9 mouse cellular contexts compared by ENCODE assay signal in the genomic region with DNA sequence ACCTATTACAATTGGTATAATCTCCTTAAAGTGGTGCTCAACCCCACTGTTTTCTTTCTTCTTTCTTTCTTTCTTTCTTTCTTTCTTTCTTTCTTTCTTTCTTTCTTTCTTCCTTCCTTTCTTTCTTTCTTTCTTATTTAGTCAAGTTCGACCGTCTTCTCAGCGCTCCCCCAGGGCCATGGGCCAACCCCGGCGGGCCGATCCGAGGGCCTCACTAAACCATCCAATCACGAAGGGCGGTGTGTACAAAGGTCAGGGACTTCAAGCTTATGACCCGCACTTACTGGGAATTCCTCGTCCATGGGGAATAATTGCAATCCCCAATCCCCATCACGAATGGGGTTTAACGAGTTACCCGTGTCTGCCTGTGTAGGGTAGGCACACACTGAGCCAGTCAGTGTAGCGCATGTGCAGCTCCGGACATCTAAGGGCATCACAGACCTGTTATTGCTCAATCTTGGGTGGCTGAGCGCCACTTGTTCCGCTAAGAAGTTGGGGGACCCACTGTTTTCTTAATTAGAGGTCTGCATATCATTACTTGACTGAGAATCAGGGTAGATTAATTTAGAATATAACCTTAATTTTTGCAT. TPM values are rescaled to one million over a fixed set of nuclear protein-coding genes. Genes with fewer than 3 reads are reported as not detected.
DNase-seq lines count a peak whose midpoint lies in the region; ATAC-seq lines count a peak whose summit lies in the region.
"Had no signal": no experiment of that assay in that cellular context is flagged by ENCODE, and none has a peak within 500 bp of the region (broad histone marks: within the 10 kb centered on the region; RNA-seq: fewer than 3 reads in every experiment).

No protein-coding gene starts in this region.

- H3K4me3 ChIP-seq in kidney, embryonic 15.5 days (replicated peaks), result no peak overlapping the region

- H3K4me2 ChIP-seq in kidney, embryonic 15.5 days, result no peak overlapping the region

- H3K4me1 ChIP-seq in kidney, embryonic 15.5 days, result no peaks in the 10 kb centered on the region

- no peaks in the 10 kb centered on the region for H3K36me3 ChIP-seq in kidney, embryonic 15.5 days

- DNase-seq in B cell, adult 2 months, result peak; percentile 67 to 79
- DNase-seq in MN1 (ENCODE audit: low spot score), result peak; percentile 83
- DNase-seq in cerebellum, postnatal 36 days, result peak; percentile 48 to 76
- DNase-seq in gastrocnemius, postnatal 25 days, result peak; percentile 15
- DNase-seq in lung, postnatal 14 days, result peak; percentile 63
- DNase-seq in retina, postnatal 7 days (ENCODE audit: low read depth, low spot score), result peak; percentile 70
- DNase-seq in urinary bladder, postnatal 36 days (ENCODE audit: low spot score in 2 of 2), result peak; percentile 9 to 13

- ATAC-seq in kidney, embryonic 15.5 days (replicated peaks; ENCODE audit: low FRiP score), result peak; percentile 100

- no peaks in the 10 kb centered on the region for H3K9me3 ChIP-seq in kidney, embryonic 15.5 days (replicated peaks)

- H3K9ac ChIP-seq in kidney, embryonic 15.5 days, result no peak overlapping the region

- H3K27ac ChIP-seq in kidney, embryonic 15.5 days, result no peak overlapping the region

- H3K27me3 ChIP-seq in kidney, embryonic 15.5 days, result no peaks in the 10 kb centered on the region

- WGBS in kidney, embryonic 15.5 days, result 64% methylated on average over 18 of the region's 18 CpGs

RNA-seq across cellular contexts. Expression of a gene that starts 5.6 kb away (rescaled TPM):
- not detected for total RNA-seq in gastrocnemius, postnatal 25 days (2021)
- not detected in 2 replicates for polyA plus RNA-seq in kidney, embryonic 15.5 days (2015; fragmentation: Nextera tagmentation; extraction: Ambion mirVana)
- total RNA-seq: left cerebral cortex, postnatal 10 days had no signal

RNA-seq across cellular contexts. Expression of a gene that starts 33.9 kb away (rescaled TPM):
- total RNA-seq in gastrocnemius, postnatal 25 days (2021), result not detected
- 0.21 and 0.44 TPM in 2 replicates for polyA plus RNA-seq in kidney, embryonic 15.5 days (2015; fragmentation: Nextera tagmentation; extraction: Ambion mirVana)
- total RNA-seq: left cerebral cortex, postnatal 10 days had no signal

Comparison
In these comparisons a context has a peak if more than half of its experiments do, and no peak if none do; other contexts are left out.
1. DNase-seq: peak in every context shown above with its lines; median percentile 83 in MN1; 73 in B cell, adult 2 months; 70 in retina, postnatal 7 days; 63 in lung, postnatal 14 days; 62 in cerebellum, postnatal 36 days; 15 in gastrocnemius, postnatal 25 days; 11 in urinary bladder, postnatal 36 days.